Comparison of ENCODE assay signal across 8 mouse cellular contexts in the genomic region with DNA sequence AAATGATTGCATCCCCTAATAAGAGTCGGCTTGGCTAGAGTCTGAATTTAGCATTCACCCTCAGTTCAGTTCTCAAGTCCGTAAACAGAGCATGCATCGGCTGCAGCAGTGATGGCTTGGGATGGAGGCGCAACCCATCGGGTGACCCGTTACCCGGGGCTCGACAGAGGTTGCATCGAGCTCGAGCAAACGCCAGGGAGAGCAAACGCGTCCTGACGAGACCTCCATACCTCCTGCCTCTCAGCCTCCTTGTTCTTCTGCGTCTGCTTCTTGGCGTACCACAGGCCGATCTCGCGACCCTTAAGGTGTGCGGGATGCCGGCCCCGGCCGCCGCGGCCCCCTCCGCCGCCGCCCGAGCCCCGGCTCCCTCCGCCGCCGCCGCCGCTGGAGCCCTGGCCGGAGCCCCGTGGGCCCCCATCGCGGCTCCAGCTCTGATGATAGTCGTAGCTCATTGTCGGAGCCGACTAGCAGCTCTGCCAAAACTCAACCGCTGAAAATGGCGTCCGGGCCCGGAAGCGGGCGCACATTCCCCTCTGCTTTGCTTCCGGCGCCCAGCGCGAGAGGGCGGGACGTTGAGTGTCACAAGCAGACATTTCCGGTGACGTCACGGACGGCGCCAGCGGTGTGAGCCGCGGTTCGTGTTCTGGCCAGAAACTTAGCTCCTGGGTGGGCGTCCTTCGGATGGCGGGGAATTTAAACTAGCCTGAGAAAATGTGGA. TPM values are rescaled to one million over a fixed set of nuclear protein-coding genes. Genes with fewer than 3 reads are reported as not detected.
DNase-seq lines count a peak whose midpoint lies in the region; ATAC-seq and TF ChIP-seq lines count a peak whose summit lies in the region.

A gene (minus strand): TSS at position 517 of the 718 bp plus-strand sequence.

- peak within 1 kb of the TSS; percentile 95 for H3K27ac ChIP-seq in heart, embryonic 12.5 days (ENCODE audit: poor library complexity, severe bottlenecking)
- H3K27ac ChIP-seq in kidney, postnatal 0 days, result peak within 1 kb of the TSS; percentile 96
- peak within 1 kb of the TSS; percentile 79 for H3K27ac ChIP-seq in liver, embryonic 11.5 days (ENCODE audit: low read depth, low read length)
- peak within 1 kb of the TSS; percentile 94 for H3K27ac ChIP-seq in stomach, embryonic 14.5 days (ENCODE audit: low read length)

- no peaks in the 10 kb centered on the region; the same call in 1 of the 2 replicates for H3K27me3 ChIP-seq in heart, embryonic 12.5 days (replicated peaks)
- no peaks in the 10 kb centered on the region for H3K27me3 ChIP-seq in kidney, postnatal 0 days (ENCODE audit: insufficient read depth, low read length)
- H3K27me3 ChIP-seq in liver, embryonic 11.5 days (replicated peaks; ENCODE audit: control insufficient read depth, insufficient read depth, low read length), result no peaks in the 10 kb centered on the region
- H3K27me3 ChIP-seq in stomach, embryonic 14.5 days (ENCODE audit: control insufficient read depth, insufficient read depth, low read length), result no peaks in the 10 kb centered on the region

- TF ChIP-seq CTCF in kidney, postnatal 0 days (IDR thresholded peaks at IDR 0.05; ENCODE audit: low read depth), result no peak

- DNase-seq in CD4-positive helper T cell, adult 2 months (ENCODE audit: low read depth, low spot score), result peak; percentile 95
- peak; percentile 94 for DNase-seq in brain, embryonic 18.5 days (ENCODE audit: low read depth, low spot score)
- peak; percentile 97 for DNase-seq in kidney, postnatal 0 days (ENCODE audit: low spot score)
- peak; percentile 91 for DNase-seq in liver, embryonic 11.5 days (ENCODE audit: low spot score)
- peak; percentile 96 for DNase-seq in naive thymus-derived CD4-positive, alpha-beta T cell, adult 2 months (ENCODE audit: low read depth)

- H3K9me3 ChIP-seq in heart, embryonic 12.5 days (replicated peaks), result no peaks in the 10 kb centered on the region
- no peaks in the 10 kb centered on the region for H3K9me3 ChIP-seq in kidney, postnatal 0 days (replicated peaks; ENCODE audit: low read length)
- no peaks in the 10 kb centered on the region for H3K9me3 ChIP-seq in liver, embryonic 11.5 days (ENCODE audit: control insufficient read depth, low read length)
- no peaks in the 10 kb centered on the region for H3K9me3 ChIP-seq in stomach, embryonic 14.5 days (ENCODE audit: control insufficient read depth, low read depth, low read length)

- peaks cover 9% of the 10 kb centered on the region for H3K4me1 ChIP-seq in heart, embryonic 12.5 days (replicated peaks)
- 0 out of 2 replicates have a peak, but pooled peaks cover 6% of the 10 kb centered on the region for H3K4me1 ChIP-seq in kidney, postnatal 0 days (replicated peaks; ENCODE audit: insufficient read depth, low read length)
- peaks cover 8% of the 10 kb centered on the region for H3K4me1 ChIP-seq in liver, embryonic 11.5 days (replicated peaks; ENCODE audit: control insufficient read depth, insufficient read depth, low read length)
- peaks cover 12% of the 10 kb centered on the region for H3K4me1 ChIP-seq in stomach, embryonic 14.5 days (ENCODE audit: control insufficient read depth, insufficient read depth, low read length)

- H3K4me3 ChIP-seq in heart, embryonic 12.5 days, result peak within 1 kb of the TSS; percentile 97
- peak within 1 kb of the TSS; percentile 98 for H3K4me3 ChIP-seq in kidney, postnatal 0 days (replicated peaks; ENCODE audit: low read depth, low read length)
- peak within 1 kb of the TSS; percentile 90 for H3K4me3 ChIP-seq in liver, embryonic 11.5 days (ENCODE audit: low read depth, low read length)
- H3K4me3 ChIP-seq in stomach, embryonic 14.5 days (ENCODE audit: low read depth, low read length), result peak within 1 kb of the TSS; percentile 71

- WGBS in heart, embryonic 12.5 days, result under 1% methylated on average over 58 of the region's 66 CpGs
- WGBS in kidney, postnatal 0 days, result under 1% methylated on average over 66 of the region's 66 CpGs
- under 1% methylated on average over 66 of the region's 66 CpGs for WGBS in liver, embryonic 11.5 days
- under 1% methylated on average over 66 of the region's 66 CpGs for WGBS in stomach, embryonic 14.5 days

- H3K36me3 ChIP-seq in heart, embryonic 12.5 days, result no peaks in the 10 kb centered on the region
- H3K36me3 ChIP-seq in kidney, postnatal 0 days (ENCODE audit: insufficient read depth, low read length), result no peaks in the 10 kb centered on the region
- no peaks in the 10 kb centered on the region; the same call in 1 of the 2 replicates for H3K36me3 ChIP-seq in liver, embryonic 11.5 days (ENCODE audit: control insufficient read depth, insufficient read depth, low read length)
- H3K36me3 ChIP-seq in stomach, embryonic 14.5 days (ENCODE audit: control insufficient read depth, insufficient read depth, low read length), result no peaks in the 10 kb centered on the region; the same call in 1 of the 2 replicates

- ATAC-seq in erythroid progenitor cell, adult 5-6 weeks (replicated peaks; ENCODE audit: low FRiP score, poor library complexity, severe bottlenecking), result peak; percentile 100
- peak; percentile 98 for ATAC-seq in heart, embryonic 12.5 days (ENCODE audit: insufficient number of reproducible peaks, low FRiP score)
- ATAC-seq in kidney, postnatal 0 days (replicated peaks; ENCODE audit: low FRiP score, low read depth), result peak; percentile 98
- peak; percentile 97 for ATAC-seq in liver, embryonic 11.5 days (replicated peaks; ENCODE audit: low FRiP score)
- peak; percentile 98 for ATAC-seq in stomach, embryonic 14.5 days (ENCODE audit: insufficient number of reproducible peaks, insufficient read depth, low FRiP score, low read depth)

- H3K4me2 ChIP-seq in heart, embryonic 12.5 days, result peak within 1 kb of the TSS; percentile 78
- H3K4me2 ChIP-seq in kidney, postnatal 0 days (ENCODE audit: low read length), result peak within 1 kb of the TSS; percentile 68
- H3K4me2 ChIP-seq in liver, embryonic 11.5 days, result peak within 1 kb of the TSS; percentile 76
- H3K4me2 ChIP-seq in stomach, embryonic 14.5 days (replicated peaks; ENCODE audit: low read depth, low read length), result peak within 1 kb of the TSS; percentile 62

- peak within 1 kb of the TSS; percentile 94 for H3K9ac ChIP-seq in heart, embryonic 12.5 days
- peak within 1 kb of the TSS; percentile 96 for H3K9ac ChIP-seq in kidney, postnatal 0 days (ENCODE audit: low read depth, low read length)
- H3K9ac ChIP-seq in liver, embryonic 11.5 days (ENCODE audit: low read depth, low read length), result peak within 1 kb of the TSS; percentile 89
- H3K9ac ChIP-seq in stomach, embryonic 14.5 days (replicated peaks; ENCODE audit: low read depth, low read length), result peak within 1 kb of the TSS; percentile 90

RNA-seq across cellular contexts. Expression of the gene that starts here (rescaled TPM):
- total RNA-seq in erythroid progenitor cell, adult 5-6 weeks (2015; ENCODE audit: low replicate concordance), result 20.9 and 36.5 TPM in 2 replicates
- total RNA-seq in erythroid progenitor cell, adult 5-6 weeks (2017; ENCODE audit: low replicate concordance), result 14.2 and 18.2 TPM in 2 replicates
- 25.6 and 27.0 TPM in 2 replicates for polyA plus RNA-seq in heart, embryonic 12.5 days (2016; fragmentation: Nextera tagmentation; extraction: Ambion mirVana)
- 24.1 and 25.0 TPM in 2 replicates for polyA plus RNA-seq in kidney, postnatal 0 days (2015; fragmentation: Nextera tagmentation; extraction: Ambion mirVana)
- polyA plus RNA-seq in liver, embryonic 11.5 days (2014; fragmentation: Nextera tagmentation; extraction: Ambion mirVana), result 28.5 and 31.7 TPM in 2 replicates
- polyA plus RNA-seq in stomach, embryonic 14.5 days (2014; fragmentation: Nextera tagmentation; extraction: Ambion mirVana), result 35.7 and 36.5 TPM in 2 replicates

Comparison
In these comparisons a context has a peak if more than half of its experiments do, and no peak if none do; other contexts are left out.
1. Peak in every context shown above with its lines: DNase-seq, ATAC-seq, H3K4me3 ChIP-seq and H3K27ac ChIP-seq.